Mouse (Mus musculus): ENCODE measurements around the gene Hspa12b.
A peak's percentile ranks its signal among the peaks of the same experiment; 100 is the strongest.

Gene Hspa12b

GRCm38 (mm10) chr2:131128636-131129157 is 1.6 kb downstream of the Hspa12b start:
- DNase-seq (ENCODE audit: low spot score in 2 of 2), result no peak

- DNase-seq (ENCODE audit: low spot score in 2 of 2), result no peak
Observed at GRCm38 (mm10) chr2:131129836-131130235, 2.8 kb downstream of the Hspa12b start.

DNA sequence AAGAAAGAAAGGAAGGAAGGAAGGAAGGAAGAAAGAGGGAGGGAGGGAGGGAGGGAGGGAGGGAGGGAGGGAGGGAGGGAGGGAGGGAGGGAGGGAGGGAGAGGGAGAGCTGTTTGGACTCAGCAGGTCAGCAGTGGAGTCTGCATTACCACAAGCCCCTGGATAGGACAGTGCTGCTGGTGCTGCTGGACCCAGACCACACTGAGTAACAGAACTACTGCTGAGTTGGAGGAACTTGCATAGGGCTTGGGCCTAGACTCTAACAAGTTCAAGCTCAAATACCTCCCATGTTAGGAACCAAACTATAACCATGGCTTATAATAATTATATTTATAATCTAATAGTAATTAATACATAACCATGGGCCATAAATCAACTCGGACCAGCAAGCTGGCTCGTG is 3.8 kb downstream of the Hspa12b start:
- DNase-seq (ENCODE audit: low spot score in 2 of 2), result no peak

- DNase-seq (ENCODE audit: low spot score in 2 of 2), result no peak
Observed at GRCm38 (mm10) chr2:131132111-131132888, 5.2 kb downstream of the Hspa12b start.

- DNase-seq (ENCODE audit: low spot score in 2 of 2), result no peak
Observed at GRCm38 (mm10) chr2:131132930-131133547, 6.0 kb downstream of the Hspa12b start, which contains the start of gene Gm11037. Gm11037 (plus strand) TSS chr2:131133497.

- no peak for DNase-seq (ENCODE audit: low spot score in 2 of 2)
Observed at GRCm38 (mm10) chr2:131134381-131134780, 7.3 kb downstream of the Hspa12b start.

DNA sequence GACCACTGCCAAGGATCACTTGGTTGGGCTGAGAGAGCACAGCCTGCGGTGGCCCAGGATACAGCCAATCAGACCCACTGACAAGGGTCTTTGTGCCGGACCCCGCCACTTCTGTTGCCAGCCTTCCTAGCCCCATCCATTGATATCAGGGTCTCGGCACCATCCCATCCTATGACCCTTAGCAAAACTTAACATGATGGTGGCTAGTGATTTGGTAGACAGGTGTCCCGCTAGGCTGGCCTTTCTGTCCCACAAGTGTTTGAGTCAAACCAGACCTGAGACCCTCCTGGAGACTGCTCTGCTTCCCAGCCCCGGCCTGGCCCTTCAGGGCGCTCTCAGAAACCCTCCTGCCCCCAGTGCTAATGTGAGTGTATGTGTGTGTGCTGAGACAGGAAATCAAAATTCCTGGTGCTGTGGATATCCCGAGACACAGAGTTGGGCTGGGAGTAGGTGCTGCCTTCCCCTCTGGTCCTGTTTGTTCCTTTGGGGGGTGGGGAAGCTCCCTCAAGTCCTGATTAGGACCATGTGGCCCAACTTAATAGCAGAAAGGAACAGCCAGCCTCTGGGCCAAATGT is 7.8 kb downstream of the Hspa12b start:
- no peak for DNase-seq (ENCODE audit: low spot score in 2 of 2)

DNA sequence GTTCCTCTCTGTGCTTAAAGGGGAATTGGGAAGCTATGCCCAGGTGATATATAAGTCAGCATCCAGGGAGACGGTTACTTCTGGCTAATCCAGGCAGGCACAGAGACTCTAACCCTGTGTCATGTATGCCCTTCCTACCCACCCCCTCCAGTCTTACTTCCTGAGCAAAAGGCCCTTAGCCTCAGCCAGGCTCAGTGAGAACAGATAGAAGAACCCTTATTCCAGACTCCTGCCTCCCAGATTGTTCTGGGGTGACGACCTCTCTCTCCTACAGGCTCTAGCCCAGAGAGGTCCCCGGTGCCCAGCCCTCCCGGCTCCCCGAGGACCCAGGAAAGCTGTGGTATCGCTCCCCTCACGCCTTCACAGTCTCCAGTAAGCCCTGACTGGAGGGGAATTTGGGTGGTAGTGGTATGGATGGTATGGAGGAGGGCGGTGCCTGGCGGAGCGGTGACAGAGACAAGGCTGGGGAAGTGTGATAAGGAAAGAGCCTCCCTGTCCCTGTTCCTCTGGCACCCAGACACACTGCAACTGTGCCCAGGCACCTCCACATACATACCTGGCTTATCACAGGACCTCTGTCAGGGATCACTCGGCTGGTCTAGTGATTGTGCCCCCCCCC is 8.6 kb downstream of the Hspa12b start:
- DNase-seq (ENCODE audit: low spot score in 2 of 2), result no peak

DNA sequence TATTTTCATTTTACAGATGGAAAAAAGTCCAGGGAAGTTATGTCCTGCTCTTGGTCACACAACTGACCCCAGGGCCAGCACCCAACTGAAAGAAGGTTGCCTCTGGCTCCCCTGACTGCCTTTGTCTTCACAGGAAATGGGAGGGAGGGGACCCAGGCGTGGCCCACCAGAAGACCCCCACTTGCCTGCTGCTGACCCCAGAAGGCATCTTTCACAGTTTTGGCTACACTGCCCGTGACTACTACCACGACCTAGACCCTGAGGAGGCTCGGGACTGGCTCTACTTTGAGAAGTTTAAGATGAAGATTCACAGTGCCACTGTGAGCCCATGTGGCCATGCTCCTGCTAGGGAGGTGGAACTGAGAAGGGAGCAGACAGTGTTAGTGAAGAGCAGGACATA is 11.2 kb downstream of the Hspa12b start:
- DNase-seq (ENCODE audit: low spot score in 2 of 2), result no peak

GRCm38 (mm10) chr2:131138760-131139159 is 11.7 kb downstream of the Hspa12b start:
- DNase-seq (ENCODE audit: low spot score in 2 of 2), result no peak

DNA sequence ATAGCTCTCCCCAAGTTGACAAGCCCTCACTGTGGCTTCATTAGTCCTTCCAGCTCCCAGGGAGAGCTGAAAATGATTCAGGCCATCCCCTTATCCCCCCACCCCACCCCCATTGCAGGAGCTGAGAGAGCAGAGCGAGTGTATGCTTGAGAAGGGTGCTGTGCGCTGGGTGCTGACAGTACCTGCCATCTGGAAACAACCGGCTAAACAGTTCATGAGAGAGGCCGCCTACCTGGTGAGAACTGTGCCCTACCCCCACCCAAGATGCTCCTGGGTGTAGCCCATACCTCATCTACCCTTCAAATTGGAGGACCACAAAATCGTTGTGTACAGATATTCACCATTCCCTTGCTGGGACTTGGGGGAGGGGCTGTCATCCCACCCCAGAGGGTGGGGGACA is 12.2 kb downstream of the Hspa12b start:
- no peak for DNase-seq (ENCODE audit: low spot score in 2 of 2)

- no peak for DNase-seq (ENCODE audit: low spot score in 2 of 2)
Observed at GRCm38 (mm10) chr2:131139886-131140532, 12.9 kb downstream of the Hspa12b start.

DNA sequence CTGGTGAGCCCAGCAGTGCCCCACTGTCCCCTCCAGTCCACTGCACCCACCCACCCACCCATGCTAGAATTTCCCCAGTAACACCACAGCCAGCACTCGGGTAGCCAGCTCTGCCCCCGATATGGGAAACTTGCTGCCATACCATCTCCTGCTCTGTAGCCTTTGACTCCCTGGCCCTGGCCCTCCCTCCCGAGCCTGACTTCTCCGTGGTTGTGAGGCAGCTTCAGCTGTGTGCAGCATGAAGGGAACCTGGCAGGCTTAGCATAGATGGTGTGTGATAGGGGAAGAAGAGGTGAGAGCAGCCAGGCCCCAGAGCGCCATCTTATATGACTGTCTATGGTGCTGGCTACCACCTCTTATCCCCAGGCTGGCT is 13.4 kb downstream of the Hspa12b start:
- no peak for DNase-seq (ENCODE audit: low spot score in 2 of 2)

- no peak for DNase-seq (ENCODE audit: low spot score in 2 of 2)
Observed at GRCm38 (mm10) chr2:131141336-131141986, 14.4 kb downstream of the Hspa12b start.

DNA sequence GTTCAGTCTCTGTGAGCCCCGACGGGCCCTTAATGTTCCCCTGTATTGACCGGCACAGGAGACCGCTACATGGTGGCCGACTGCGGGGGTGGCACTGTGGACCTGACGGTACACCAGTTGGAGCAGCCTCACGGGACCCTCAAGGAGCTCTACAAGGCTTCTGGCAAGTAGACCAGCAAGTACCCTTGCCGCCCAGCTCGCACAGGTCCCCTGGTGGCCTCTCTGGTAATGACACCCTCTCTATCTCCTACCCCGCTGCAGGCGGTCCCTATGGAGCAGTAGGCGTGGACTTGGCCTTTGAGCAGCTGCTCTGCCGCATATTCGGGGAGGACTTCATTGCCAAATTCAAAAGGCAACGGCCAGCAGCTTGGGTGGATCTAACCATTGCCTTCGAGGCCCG is 15.5 kb downstream of the Hspa12b start:
- peak; percentile 40 to 42 for DNase-seq (ENCODE audit: low spot score in 2 of 2)

DNA sequence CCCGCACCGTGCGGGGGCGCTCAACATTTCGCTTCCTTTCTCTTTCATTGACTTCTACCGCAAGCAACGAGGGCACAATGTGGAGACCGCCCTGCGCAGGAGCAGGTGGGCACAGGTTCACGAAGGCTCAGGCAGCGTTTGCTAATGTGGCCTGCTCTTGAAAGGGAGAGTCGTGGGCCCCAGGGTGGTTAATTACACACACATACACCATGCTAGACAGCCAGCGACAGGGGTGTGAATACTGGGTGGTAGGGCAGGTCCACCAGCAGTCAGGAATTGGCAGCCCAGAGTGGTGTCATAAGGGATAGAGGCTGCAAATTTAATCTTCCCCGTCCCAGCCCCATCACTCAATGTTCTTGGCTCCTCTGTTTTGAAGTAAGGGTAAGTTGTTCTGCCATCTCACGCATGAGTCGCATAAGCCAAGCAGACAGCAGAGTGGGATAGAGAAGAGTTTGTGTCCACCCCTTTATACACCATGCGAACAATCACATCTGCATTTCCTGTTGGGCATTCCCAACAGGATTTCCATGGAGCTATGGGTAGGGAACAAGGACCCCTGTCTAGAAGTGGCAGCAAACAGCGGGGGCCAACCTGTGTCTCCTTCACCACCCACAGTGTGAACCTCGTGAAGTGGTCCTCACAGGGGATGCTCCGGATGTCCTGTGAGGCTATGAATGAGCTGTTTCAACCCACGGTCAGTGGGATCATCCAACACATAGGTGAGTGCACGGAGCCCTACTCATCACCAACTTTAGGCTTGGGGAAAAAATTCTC is 16.1 kb downstream of the Hspa12b start:
- DNase-seq (ENCODE audit: low spot score in 2 of 2), result no peak

GRCm38 (mm10) chr2:131145121-131145520 is 18.0 kb downstream of the Hspa12b start:
- DNase-seq (ENCODE audit: low spot score in 2 of 2), result no peak

DNA sequence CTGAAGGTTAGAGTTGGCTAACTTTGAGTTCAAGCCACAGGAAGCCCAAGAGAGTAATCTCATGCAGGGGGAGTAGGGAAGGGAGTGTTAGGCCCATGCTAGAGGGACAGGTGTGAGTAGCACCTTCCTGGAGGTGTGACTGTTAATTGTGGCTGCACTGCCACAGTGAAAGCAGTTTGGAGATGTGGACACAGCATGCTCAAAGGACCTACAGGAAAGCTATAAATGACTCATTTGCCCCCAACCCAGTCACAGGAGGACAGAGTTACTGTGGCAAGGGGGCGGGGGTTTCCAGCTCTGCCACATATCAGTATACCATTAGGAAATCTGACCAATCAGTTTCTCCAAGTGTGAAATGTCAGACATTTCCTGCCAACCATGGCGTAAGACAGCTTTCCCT is 18.5 kb downstream of the Hspa12b start:
- DNase-seq (ENCODE audit: low spot score in 2 of 2), result no peak

DNA sequence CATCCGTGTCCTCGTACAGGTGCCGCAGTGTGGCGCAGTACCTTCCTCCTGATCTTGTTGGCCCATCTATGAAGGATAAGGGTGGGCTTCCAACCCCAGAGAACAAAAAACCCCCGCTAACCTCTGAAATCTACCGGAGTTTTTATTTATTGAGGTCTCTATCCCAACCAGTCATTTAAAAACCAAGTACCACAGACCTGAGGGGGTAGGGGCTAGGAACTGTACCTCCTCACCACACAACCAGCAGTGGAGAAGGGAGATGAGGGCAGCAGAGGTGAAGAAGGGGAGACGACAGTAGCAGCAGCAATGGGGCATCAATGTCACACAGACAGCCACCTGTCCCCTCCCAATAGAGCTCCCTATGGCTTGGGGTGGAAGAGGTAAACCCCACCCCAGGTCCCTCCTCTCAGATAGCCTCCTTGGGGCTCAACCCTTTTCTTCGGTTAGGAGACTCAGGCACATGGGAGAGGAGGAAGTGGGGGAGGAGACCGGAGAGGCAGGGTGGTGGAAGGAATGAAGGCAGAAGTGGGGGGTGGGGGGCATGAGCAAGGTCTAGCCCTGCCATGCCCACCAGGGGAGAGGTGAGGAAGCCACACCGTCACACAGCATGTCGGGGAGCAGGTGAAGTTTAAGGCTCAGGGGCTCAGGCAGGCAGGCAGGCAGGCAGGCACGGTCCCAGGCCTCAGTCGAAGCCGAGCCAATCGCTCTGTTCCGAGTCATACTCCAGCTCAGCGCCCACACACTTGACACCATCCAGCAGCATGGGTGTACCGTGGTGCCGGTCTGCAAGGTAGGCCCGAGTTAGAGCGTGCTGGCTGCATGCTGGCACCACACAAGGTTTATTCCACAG is 19.3 kb downstream of the Hspa12b start:
- DNase-seq (ENCODE audit: low spot score in 2 of 2), result peak in 1 of 2 experiments; percentile 12

GRCm38 (mm10) chr2:131147043-131147365 is 19.9 kb downstream of the Hspa12b start:
- no peak for DNase-seq (ENCODE audit: low spot score in 2 of 2)

Data from frontal cortex, postnatal 36 days (tissue).